Mouse (Mus musculus) monocyte, adult 5-6 weeks (primary cell): Measurements from ENCODE around the gene Runx1. TPM values are rescaled to one million over a fixed set of nuclear protein-coding genes. Genes with fewer than 3 reads are reported as not detected.

ENCODE experiments used
- ATAC-seq: fragments of 153-309, 156-312 bp; replicated peaks from 2 replicates; pipeline ENCODE4 v1.8.0; 2017; ENCODE audit warnings: mild to moderate bottlenecking; ENCODE audit not compliant: low TSS enrichment, insufficient number of reproducible peaks, severe bottlenecking, poor library complexity, low FRiP score
- total RNA-seq: library from RNA; stranded (forward); fragments of 200-1000, 200-491, 200-594 nt; gene quantifications from 3 replicates; pipeline ENCODE4 v1.2.3, GENCODE M21; 2017

Gene Runx1
- total RNA-seq, 1 experiment from 2014 or later, result 77.3 TPM

GRCm38 (mm10) chr16:92828308-92828862, 2.4 kb upstream of the Runx1 start:
- ATAC-seq, result no peak

- ATAC-seq, result no peak
These were observed 1.8 kb upstream of the Runx1 start for GRCm38 (mm10) chr16:92827663-92828307.

GRCm38 (mm10) chr16:92826683-92827082, 734 bp upstream of the Runx1 start:
- no peak for ATAC-seq

DNA sequence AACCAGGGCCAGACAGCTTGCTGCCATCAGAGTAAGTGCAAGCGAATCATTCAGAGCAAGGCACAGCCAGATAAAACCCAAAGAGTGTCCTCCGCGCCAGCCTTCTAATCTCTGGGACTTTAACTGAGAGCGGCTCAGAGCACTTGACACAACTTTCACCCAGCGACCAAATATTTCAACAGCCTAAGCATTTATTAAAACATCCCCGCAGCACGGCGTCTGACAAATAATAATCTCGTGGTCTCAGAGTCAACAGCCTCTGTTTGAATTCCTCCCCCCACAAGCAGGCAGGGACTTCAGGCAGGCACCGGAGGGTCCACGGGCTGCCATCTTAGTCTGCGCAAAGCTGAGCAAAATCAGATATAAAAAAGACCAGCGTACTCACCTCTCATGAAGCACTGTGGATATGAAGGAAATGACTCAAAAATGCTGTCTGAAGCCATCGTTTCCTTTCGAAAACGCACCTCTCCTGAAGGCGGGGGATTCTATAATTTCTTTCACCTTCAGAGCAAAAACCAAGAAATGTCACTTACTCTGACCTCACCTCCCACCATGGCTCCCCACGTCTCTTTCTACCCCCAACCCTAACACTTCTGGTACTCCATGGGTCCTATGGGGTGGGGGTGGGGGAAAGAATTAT, 625 bp downstream of the Runx1 start:
- 0 out of 2 replicates have a peak, but pooled peaks have one; percentile 0 for ATAC-seq

- ATAC-seq, result no peak
These were observed 1.2 kb downstream of the Runx1 start for GRCm38 (mm10) chr16:92824723-92825203.

DNA sequence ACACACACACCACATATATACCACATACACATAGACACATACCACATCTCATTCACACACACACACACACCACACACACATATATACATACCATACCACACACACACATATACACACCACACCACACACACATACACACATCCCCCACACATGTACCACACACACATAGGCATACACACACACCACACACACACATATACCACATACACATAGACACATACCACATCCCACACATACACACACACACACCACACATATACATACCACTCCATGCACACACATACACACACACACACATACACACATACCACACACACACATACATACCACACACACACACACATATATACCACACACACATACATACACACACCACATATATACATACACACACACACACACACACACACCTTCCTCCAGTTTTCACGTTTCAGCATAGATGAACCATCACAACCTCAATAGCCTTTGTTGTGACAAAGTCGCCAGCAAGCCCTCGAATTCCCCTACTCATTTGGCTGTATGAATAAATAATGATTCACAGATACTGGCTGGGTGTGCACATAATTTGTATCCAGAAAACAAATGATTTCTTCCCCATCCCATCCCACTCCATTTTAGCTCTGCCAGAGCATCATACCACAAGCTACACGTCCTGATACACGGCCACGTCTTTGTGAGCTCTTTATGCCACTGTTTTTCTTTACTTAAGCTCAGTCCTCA, 1.8 kb downstream of the Runx1 start:
- no peak for ATAC-seq

DNA sequence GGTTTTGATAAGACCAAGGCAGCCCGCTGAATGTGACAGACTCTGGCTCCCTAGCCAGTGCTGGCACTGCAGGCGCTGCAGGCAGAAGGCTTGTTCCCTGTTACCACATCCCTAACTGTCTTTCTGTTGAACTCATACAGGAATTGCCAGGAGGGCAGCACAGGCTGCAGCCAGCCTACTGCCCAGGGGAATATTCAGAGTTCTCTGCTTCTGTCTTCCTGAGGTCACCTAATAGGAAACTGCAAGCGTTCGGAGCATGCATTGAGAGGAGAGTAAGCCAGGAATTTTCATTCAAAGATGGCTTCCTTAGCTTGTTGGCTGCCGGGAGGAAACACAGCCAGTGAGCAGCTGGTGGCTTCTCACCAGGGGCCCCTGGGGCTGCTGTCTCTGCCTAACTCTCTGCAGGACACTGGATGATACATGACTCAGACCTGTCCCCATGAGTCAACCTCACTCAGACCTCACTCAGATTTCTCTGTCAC, 2.5 kb downstream of the Runx1 start:
- ATAC-seq, result no peak

DNA sequence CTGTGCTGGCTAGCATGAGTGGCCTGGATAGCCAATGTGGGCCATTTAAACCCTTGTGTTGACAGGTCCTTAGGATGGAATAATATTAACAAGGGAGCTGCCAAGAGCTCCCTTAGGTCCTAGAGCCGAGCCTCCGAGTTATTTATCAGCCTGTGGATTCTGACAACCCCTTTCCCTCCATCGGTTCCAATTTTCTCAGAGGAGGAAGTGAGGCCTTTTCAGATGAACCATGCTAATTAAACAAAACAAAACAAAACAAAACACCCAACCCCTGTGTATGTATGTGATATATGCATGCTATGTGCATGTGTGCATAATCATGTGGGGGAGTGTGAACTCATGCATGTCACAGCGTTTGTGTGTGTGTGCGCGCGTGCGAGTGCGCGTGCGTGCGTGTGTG, 3.3 kb downstream of the Runx1 start:
- no peak for ATAC-seq

GRCm38 (mm10) chr16:92821938-92822629, 3.9 kb downstream of the Runx1 start:
- ATAC-seq, result no peak

DNA sequence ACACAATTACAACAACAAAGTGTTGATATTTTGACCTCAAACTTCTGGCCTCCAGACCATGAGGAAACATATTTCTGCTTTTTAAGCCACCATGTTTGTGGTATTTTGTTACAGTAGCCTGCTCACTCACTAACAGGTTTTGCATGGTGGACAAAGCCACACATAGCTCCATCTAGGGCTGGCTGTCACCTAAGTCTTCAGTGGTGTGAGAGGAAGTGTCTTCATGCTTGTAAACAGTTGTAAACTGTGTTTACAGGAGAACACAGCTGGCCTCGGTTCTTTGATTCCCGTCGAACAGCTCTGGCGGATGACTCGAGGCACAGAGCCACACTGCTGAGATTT, 4.4 kb downstream of the Runx1 start:
- no peak for ATAC-seq

- ATAC-seq, result no peak
These were observed 5.5 kb downstream of the Runx1 start for GRCm38 (mm10) chr16:92820451-92820850.

DNA sequence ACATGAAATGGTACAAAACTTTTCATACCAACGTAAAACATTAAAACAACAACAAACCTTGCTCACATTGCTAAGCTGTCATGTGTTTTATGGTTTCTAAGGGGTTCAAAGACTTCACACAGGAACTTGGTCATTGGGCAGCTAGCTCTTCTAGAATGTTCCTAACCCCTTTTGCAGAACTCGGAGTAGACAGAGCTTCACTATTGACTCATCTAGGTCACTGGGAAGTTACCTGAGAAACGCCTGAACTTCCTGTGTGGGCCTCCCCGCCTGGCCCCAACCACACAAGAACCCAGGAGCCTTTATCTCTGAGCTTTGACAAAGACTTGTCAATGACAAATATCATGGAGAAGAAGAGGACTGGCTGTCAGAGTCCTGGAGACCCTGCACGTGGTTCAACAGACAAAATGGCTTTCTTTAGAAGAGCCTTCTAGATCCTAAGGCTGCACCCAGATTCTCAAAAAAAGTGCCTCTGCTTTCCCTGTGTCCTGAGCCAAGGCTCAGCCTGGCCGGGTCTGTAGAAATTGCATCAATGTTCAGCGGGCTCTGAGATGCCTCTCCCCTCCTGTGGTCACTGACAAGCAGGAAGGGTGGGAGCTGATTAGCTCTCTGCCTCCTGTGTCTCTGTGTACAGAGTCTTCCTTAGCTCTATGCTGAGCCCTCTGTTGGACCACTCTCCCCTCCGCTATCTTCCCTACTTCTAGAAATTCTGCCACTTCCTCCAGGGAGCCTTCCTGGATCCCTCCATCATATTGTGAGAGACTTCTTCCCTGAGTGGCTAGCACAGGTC, 7.3 kb downstream of the Runx1 start:
- ATAC-seq, result no peak

GRCm38 (mm10) chr16:92816092-92816491, 9.9 kb downstream of the Runx1 start:
- no peak for ATAC-seq

GRCm38 (mm10) chr16:92815195-92815527, 10.8 kb downstream of the Runx1 start:
- no peak for ATAC-seq

DNA sequence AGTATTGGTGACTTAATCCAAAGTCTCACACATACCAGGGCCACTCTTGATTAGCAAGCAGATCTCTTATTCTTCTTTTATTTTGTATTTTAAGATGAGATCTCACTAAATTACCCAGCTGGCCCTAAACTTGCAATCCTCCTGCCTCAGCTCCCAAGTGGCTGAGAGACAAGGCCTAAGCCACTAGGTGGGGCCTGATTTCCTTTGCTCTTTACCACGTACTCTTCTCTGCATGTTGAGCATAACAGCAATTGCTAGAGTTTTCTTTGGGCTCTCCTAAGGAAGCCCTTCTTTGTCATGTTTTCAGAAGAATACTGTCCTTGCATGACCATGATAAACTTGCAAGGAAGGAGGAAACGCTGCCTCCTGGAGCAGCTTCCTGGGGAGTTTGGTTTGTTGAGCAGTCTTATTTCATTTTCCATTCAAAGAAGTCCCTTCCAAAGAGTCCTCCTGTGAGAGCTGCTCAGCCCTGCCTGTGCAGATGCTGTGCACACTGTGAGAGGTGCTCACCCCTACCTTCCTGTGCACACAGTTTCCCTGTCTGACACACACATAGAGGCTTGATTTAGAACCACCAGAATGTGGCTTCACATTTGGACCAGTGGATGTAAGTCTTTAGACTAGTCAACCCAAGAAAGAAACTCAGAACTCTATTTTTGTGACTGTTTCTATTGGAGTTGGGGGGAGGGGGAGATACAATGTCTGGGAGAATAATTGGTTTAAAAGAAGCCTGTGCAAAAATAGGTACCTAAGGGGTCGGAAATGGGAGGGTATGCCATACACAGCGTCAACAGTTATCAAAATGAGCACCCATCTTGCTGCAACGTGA, 11.4 kb downstream of the Runx1 start:
- no peak for ATAC-seq

DNA sequence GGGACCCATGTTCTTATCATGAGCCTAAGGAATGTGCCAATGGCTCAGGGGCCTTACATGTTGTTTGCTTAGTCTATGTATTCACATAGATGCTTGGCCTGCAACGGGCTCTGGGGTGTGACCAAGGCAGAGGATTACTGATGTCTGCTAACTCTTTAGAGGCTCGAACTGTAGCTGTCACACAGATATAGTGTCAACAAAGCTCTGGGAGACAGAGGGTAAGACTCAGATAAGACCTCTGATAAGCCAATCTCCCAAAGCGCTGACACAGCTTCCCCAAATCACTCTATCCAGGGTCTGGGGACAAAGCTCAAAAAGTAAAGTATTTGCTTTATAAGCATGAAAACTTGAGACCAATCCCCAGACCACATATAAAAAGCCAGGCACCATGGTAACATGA, 13.5 kb downstream of the Runx1 start:
- no peak for ATAC-seq

GRCm38 (mm10) chr16:92810568-92811240, 15.2 kb downstream of the Runx1 start:
- no peak for ATAC-seq
